Mouse (Mus musculus) bone marrow macrophage, adult 2 months (primary cell): ENCODE data around the gene Spata2.

Experiments used
- CTCF ChIP-seq: IDR thresholded peaks from 2 replicates; pipeline ENCODE4 v1.5.1; 2012; ENCODE audit warnings: low read depth, mild to moderate bottlenecking, low read length, moderate library complexity
- POLR2A ChIP-seq: IDR thresholded peaks from 2 replicates; pipeline ENCODE4 v1.6.1; 2012; ENCODE audit warnings: mild to moderate bottlenecking, low read depth, low read length, borderline replicate concordance

DNA sequence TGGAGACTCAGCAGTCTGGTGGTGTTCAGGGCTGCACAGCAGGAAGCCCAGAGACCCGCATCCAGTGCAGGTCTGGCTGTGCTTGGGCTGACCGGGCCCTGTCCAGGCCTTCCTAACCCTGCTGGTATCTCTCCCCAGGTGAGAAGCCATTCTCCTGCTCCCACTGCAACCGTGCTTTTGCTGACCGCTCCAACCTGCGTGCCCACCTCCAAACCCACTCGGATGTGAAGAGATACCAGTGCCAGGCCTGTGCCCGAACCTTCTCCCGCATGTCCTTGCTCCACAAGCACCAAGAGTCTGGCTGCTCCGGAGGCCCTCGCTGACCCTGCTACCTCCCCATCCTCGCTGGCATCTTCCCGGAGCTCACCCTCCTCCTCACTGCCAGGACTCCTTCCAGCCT is 49.1 kb upstream of the Spata2 start:
- no peak for TF ChIP-seq POLR2A
- no peak for TF ChIP-seq CTCF
